Mouse (Mus musculus) megakaryocyte, embryonic 14.5 days (primary cell): ENCODE measurements around the gene Izumo4.

Experiments used
- FLI1 ChIP-seq: IDR thresholded peaks from 2 replicates; pipeline ENCODE4 v1.6.1; 2012; ENCODE audit warnings: low read length, inconsistent platforms, mixed read lengths
- GATA1 ChIP-seq: IDR thresholded peaks from 3 replicates; pipeline ENCODE4 v1.6.1; 2012; ENCODE audit warnings: mixed read lengths, low read length, inconsistent platforms, borderline replicate concordance

GRCm38 (mm10) chr10:80693401-80694045 lies 8.5 kb upstream of the Izumo4 start:
- TF ChIP-seq GATA1 (no peak), FLI1 (no peak)
